Mouse (Mus musculus): ENCODE measurements at regions not wholly inside any gene's neighbourhood (a gene's known extent, or its start where the extent isn't known, plus 50 kb on each side); places are given as distances from the start of the nearest gene placed in this dataset.

DNA sequence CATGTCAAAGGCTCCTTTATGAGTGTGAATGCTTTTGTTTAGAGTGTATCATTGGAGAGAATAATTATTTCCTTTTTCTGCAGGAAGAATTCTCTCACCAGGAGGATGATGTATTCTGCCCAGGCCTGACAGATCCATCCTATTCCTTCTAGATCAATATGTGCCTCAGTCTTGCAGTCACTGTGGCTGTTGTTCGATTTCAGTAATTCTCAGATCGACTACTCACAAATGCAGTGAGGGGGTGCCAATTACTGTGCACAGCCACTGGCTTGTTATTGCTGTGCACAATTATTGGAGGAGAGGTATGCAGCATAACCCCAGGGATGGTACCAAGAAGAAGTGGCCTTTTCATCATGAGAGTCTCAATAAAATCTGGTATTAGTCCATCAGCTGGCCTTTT lies 689.2 kb downstream of the Hdgfl1 start:
- no peak for TF ChIP-seq CTCF (IDR thresholded peaks at IDR 0.05; ENCODE audit: borderline replicate concordance, control insufficient read depth, extremely low read depth, insufficient read depth, low read length, poor library complexity)
- no peak for TF ChIP-seq POLR2A (IDR thresholded peaks at IDR 0.05; ENCODE audit: control insufficient read depth, extremely low read depth, insufficient read depth, low read length, poor library complexity)
